Mouse (Mus musculus) olfactory bulb, adult 2 months (tissue): ENCODE data around the gene Hoxa13.

Source experiments
- CTCF ChIP-seq: fragments of 200-500 bp; IDR thresholded peaks from 2 replicates; pipeline ENCODE4 v1.5.1; 2012; ENCODE audit warnings: low read depth, mild to moderate bottlenecking, low read length, moderate library complexity; ENCODE audit not compliant: insufficient read depth
- POLR2A ChIP-seq: fragments of 200-500 bp; IDR thresholded peaks from 2 replicates; pipeline ENCODE4 v1.6.1; 2012; ENCODE audit warnings: mild to moderate bottlenecking, low read depth, low read length, moderate library complexity; ENCODE audit not compliant: insufficient read depth

DNA sequence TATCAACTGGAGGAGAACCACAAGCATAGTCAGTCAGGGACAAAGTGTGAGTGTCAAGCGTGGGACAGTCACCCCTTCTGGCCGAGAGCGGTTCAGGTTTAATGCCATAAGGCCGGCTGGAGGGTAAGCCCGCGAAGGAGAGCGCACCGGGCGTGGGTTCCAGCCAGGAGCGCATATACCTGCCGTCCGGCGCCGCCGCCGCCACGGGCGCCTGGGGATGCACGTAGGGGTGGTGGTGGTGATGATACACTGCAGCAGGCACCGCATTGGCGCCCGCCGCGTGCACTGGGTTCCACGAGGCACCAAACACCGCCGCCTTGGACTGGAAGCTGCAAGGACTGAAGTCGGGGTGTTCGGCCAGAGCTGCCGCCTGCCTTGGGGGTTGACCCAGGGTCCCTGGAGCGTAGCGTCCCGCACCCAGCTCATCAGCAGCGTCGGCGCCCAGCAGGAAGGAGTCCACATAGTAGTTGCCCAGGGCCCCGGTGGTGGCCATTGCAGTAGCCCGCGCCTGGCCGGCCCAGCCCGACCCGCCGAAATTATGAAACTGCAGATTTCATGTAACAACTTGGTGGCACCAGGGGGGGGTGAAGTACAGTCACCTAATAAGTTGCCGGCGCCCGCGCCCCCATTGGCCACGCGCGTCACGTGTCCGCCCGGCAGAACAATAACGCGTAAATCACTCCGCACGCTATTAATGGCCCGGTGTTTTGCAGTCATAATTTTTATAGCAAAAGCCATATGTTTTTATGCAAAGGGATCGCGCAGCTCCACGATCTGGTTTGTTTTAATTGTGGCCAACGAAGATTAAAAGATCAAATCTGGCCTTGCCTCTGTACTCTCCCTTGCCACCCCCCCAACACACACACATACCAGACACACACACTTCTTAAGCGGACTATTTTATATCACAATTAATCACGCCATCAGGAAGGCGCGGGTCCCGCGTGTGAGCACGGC is 34.8 kb downstream of the Hoxa13 start:
- TF ChIP-seq CTCF (no peak), POLR2A (no peak)
